Mouse (Mus musculus) midbrain, embryonic 11.5 days (tissue): ENCODE results near the gene H2-Oa. TPM values are rescaled to one million over a fixed set of nuclear protein-coding genes. Genes with fewer than 3 reads are reported as not detected.
A peak's percentile ranks its signal among the peaks of the same experiment; 100 is the strongest.

Experiments used
- ATAC-seq: fragments of 200-750 bp; cut with Nextera tagmentation; 2 replicates; pipeline ENCODE4 v1.8.0; 2017; ENCODE audit warnings: moderate TSS enrichment, moderate library complexity; ENCODE audit not compliant: low FRiP score
- DNase-seq: peaks from one replicate; pipeline ENCODE4 v3.0.0; 2015; ENCODE audit warnings: low spot score; ENCODE audit errors: missing footprints
- H3K27ac ChIP-seq: fragments of 300-500 bp; sonication (generic); 2 replicates; pipeline ENCODE4 v1.5.1; 2014; ENCODE audit warnings: low read depth, low read length
- H3K27me3 ChIP-seq: fragments of 300-500 bp; sonication (generic); 2 replicates; pipeline ENCODE4 v1.6.1; 2014; ENCODE audit warnings: mild to moderate bottlenecking, low read length, moderate library complexity, mixed read lengths; ENCODE audit not compliant: control insufficient read depth, insufficient read depth
- H3K36me3 ChIP-seq: fragments of 300-500 bp; sonication (generic); 2 replicates; pipeline ENCODE4 v1.6.1; 2014; ENCODE audit warnings: mild to moderate bottlenecking, low read length, moderate library complexity, mixed read lengths; ENCODE audit not compliant: control insufficient read depth, insufficient read depth
- H3K4me1 ChIP-seq: fragments of 300-500 bp; sonication (generic); 2 replicates; pipeline ENCODE4 v1.6.1; 2014; ENCODE audit warnings: low read length; ENCODE audit not compliant: control insufficient read depth, insufficient read depth
- H3K4me2 ChIP-seq: fragments of 300-500 bp; sonication (generic); 2 replicates; pipeline ENCODE4 v1.6.1; 2014; ENCODE audit warnings: mild to moderate bottlenecking, moderate library complexity
- H3K4me3 ChIP-seq: fragments of 300-500 bp; sonication (generic); 2 replicates; pipeline ENCODE4 v1.5.1; 2014; ENCODE audit warnings: low read depth, low read length
- H3K9ac ChIP-seq: fragments of 300-500 bp; sonication (generic); 2 replicates; pipeline ENCODE4 v1.6.1; 2014; ENCODE audit warnings: low read length
- H3K9me3 ChIP-seq: fragments of 300-500 bp; sonication (generic); 2 replicates; pipeline ENCODE4 v1.6.1; 2016; ENCODE audit warnings: low read length; ENCODE audit not compliant: control insufficient read depth
- WGBS: fragments of 180-500 bp; shearing (Covaris S2); extraction: QIAGEN DNeasy Blood & Tissue Kit; methylation state at CpG from one replicate; pipeline ENCODE4 v1.1.7; 2014; 5-methylcytosine and 5-hydroxymethylcytosine counted together
- polyA plus RNA-seq: library from polyadenylated mRNA; unstranded; fragments of >200 nt; fragmentation: Nextera tagmentation; extraction: Ambion mirVana; gene quantifications from 2 replicates; pipeline ENCODE4 v1.2.1, GENCODE M21; 2014

H2-Oa gene
- polyA plus RNA-seq, 1 experiment from 2014 or later = 0.33 TPM

DNA sequence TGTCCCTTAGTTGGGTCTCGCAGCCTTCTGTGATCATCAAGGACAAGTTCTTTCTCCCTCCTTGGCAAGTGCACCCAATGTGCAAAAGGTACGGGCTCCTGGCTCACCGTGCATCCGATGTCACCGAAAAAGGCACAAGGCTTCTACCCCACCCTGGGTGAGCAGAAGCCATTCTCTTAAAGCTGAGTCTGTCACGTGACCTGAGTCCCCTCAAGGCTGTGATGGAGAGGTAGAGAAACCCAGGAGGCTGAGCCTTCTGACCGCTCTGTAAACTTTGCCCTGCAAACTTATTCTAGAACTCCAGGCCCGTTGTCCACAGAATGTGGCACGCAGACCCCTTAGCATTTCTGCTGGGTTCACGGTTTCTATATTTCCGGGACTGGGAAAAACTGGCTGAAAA lies 13.1 kb upstream of the H2-Oa start:
- H3K27ac ChIP-seq = no peak overlapping the region
- no peak overlapping the region for H3K4me3 ChIP-seq
- H3K9ac ChIP-seq = no peak overlapping the region
- no peaks in the 10 kb centered on the region for H3K4me1 ChIP-seq
- WGBS = 88% methylated on average over 11 of the region's 11 CpGs
- H3K36me3 ChIP-seq = no peaks in the 10 kb centered on the region
- peaks cover 10% of the 10 kb centered on the region for H3K27me3 ChIP-seq
- no peak for DNase-seq
- H3K9me3 ChIP-seq = no peaks in the 10 kb centered on the region
- H3K4me2 ChIP-seq = no peak overlapping the region
- ATAC-seq = no peak

DNA sequence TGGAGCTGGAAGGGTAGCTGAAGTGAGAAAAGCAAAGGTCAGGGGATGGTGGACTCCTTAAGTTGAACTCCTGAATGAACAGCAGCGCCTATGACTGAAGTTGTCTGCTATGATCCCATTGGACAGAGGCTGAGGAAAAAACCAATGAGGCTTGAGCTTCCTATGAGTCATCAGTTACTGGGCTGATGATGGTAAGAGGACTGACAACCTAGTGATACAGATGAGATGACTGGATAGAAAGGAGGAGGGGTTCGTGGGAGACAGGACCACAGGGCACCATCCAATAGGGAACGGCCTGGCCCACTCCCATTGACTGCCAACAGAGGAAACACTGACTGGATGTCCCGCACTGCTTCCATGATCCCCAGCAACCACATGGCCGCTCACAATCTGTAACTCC lies 12.5 kb upstream of the H2-Oa start:
- H3K4me2 ChIP-seq = no peak overlapping the region
- H3K9ac ChIP-seq = no peak overlapping the region
- H3K27me3 ChIP-seq = peaks cover 10% of the 10 kb centered on the region
- no peaks in the 10 kb centered on the region for H3K36me3 ChIP-seq
- H3K4me1 ChIP-seq = no peaks in the 10 kb centered on the region
- no peak overlapping the region for H3K4me3 ChIP-seq
- no peaks in the 10 kb centered on the region for H3K9me3 ChIP-seq
- no peak overlapping the region for H3K27ac ChIP-seq
- 15% methylated on average over 5 of the region's 5 CpGs for WGBS
- ATAC-seq (peak; percentile 80), DNase-seq (no peak)

DNA sequence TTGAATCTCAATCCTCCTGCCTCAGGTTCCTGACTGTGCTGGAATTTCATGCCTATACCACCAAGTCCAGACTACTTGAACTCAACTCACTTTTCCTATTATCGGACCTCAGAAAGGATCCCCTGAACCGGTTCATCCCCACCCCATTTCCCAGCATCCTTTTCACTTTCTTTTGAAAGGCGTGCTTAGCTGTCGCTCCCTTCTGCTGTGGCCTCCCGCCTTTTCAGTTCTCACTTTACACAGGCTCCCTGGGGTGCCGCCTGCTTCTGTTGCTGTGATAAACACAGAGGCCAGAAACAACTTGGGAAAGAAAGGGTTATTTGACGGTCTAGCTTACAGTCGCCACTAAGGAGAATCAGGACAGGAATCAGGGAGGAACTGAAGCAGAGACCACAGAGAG lies 9.0 kb upstream of the H2-Oa start:
- Histone ChIP-seq H3K4me3 (no peak overlapping the region), H3K9ac (peak overlapping the region; percentile 1; the same call in 1 of the 2 replicates), H3K9me3 (no peaks in the 10 kb centered on the region), H3K4me2 (no peak overlapping the region), H3K4me1 (no peaks in the 10 kb centered on the region), H3K27ac (no peak overlapping the region), H3K36me3 (no peaks in the 10 kb centered on the region), H3K27me3 (no peaks in the 10 kb centered on the region)
- DNase-seq = no peak
- 3% methylated on average over 8 of the region's 8 CpGs for WGBS
- no peak for ATAC-seq

GRCm38 (mm10) chr17:34087386-34087785 lies 4.8 kb upstream of the H2-Oa start:
- Histone ChIP-seq H3K27me3 (no peaks in the 10 kb centered on the region), H3K4me2 (no peak overlapping the region), H3K4me3 (no peak overlapping the region), H3K9ac (no peak overlapping the region), H3K9me3 (no peaks in the 10 kb centered on the region), H3K36me3 (no peaks in the 10 kb centered on the region), H3K27ac (no peak overlapping the region), H3K4me1 (no peaks in the 10 kb centered on the region)
- DNase-seq (no peak), ATAC-seq (no peak)
- 40% methylated on average over 2 of the region's 2 CpGs for WGBS

GRCm38 (mm10) chr17:34088124-34088523 lies 4.0 kb upstream of the H2-Oa start:
- no peaks in the 10 kb centered on the region for H3K9me3 ChIP-seq
- no peaks in the 10 kb centered on the region for H3K4me1 ChIP-seq
- DNase-seq = no peak
- H3K27me3 ChIP-seq = no peaks in the 10 kb centered on the region
- H3K4me3 ChIP-seq = no peak overlapping the region
- H3K9ac ChIP-seq = no peak overlapping the region
- no peak overlapping the region for H3K4me2 ChIP-seq
- ATAC-seq = no peak
- WGBS = 90% methylated on average over 11 of the region's 11 CpGs
- no peaks in the 10 kb centered on the region for H3K36me3 ChIP-seq
- H3K27ac ChIP-seq = no peak overlapping the region

DNA sequence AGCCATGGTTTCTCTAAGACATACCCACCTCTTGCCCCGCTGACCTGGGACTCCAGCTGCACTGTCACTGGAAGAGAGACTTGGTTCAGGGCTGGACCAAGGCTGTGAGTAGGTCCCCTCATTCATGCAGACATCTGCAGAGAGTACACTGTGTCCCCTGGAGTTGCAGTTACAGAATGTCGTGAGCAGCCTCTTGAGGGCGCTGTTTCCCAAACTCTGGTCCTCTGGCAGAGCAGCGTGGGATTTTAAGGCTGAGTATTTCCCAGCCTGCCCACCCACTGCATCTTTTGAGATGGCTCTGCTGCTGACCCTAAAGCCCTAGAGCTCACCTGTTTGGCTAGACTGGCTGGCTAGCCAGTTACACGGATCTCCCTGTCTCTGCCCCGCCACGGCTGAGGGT lies 1.2 kb upstream of the H2-Oa start:
- no peaks in the 10 kb centered on the region for H3K36me3 ChIP-seq
- peak; percentile 87 for DNase-seq
- no peak for ATAC-seq
- H3K4me3 ChIP-seq = no peak overlapping the region
- H3K4me1 ChIP-seq = 0 out of 2 replicates have a peak, but pooled peaks cover 3% of the 10 kb centered on the region
- no peak overlapping the region for H3K4me2 ChIP-seq
- no peak overlapping the region for H3K9ac ChIP-seq
- H3K27me3 ChIP-seq = no peaks in the 10 kb centered on the region
- 42% methylated on average over 7 of the region's 7 CpGs for WGBS
- no peak overlapping the region for H3K27ac ChIP-seq
- H3K9me3 ChIP-seq = no peaks in the 10 kb centered on the region

- 29% methylated on average over 7 of the region's 7 CpGs for WGBS
- H3K9me3 ChIP-seq = no peaks in the 10 kb centered on the region
- H3K4me1 ChIP-seq = 0 out of 2 replicates have a peak, but pooled peaks cover 3% of the 10 kb centered on the region
- peak; percentile 85 for DNase-seq
- no peaks in the 10 kb centered on the region for H3K36me3 ChIP-seq
- H3K4me3 ChIP-seq = no peak overlapping the region
- H3K9ac ChIP-seq = no peak overlapping the region
- ATAC-seq = peak; percentile 55; the same call in 1 of the 2 replicates
- H3K4me2 ChIP-seq = no peak overlapping the region
- no peaks in the 10 kb centered on the region for H3K27me3 ChIP-seq
- H3K27ac ChIP-seq = no peak overlapping the region
These were observed 1.2 kb downstream of the H2-Oa start for GRCm38 (mm10) chr17:34093199-34093874.

- 83% methylated on average over 27 of the region's 27 CpGs for WGBS
- no peak overlapping the region for H3K9ac ChIP-seq
- H3K4me1 ChIP-seq = 0 out of 2 replicates have a peak, but pooled peaks cover 3% of the 10 kb centered on the region
- no peak overlapping the region for H3K27ac ChIP-seq
- DNase-seq (peak; percentile 77), ATAC-seq (no peak)
- H3K9me3 ChIP-seq = no peaks in the 10 kb centered on the region
- no peak overlapping the region for H3K4me3 ChIP-seq
- H3K27me3 ChIP-seq = no peaks in the 10 kb centered on the region
- no peaks in the 10 kb centered on the region for H3K36me3 ChIP-seq
- no peak overlapping the region for H3K4me2 ChIP-seq
These were observed 2.3 kb downstream of the H2-Oa start for GRCm38 (mm10) chr17:34094283-34095035.

DNA sequence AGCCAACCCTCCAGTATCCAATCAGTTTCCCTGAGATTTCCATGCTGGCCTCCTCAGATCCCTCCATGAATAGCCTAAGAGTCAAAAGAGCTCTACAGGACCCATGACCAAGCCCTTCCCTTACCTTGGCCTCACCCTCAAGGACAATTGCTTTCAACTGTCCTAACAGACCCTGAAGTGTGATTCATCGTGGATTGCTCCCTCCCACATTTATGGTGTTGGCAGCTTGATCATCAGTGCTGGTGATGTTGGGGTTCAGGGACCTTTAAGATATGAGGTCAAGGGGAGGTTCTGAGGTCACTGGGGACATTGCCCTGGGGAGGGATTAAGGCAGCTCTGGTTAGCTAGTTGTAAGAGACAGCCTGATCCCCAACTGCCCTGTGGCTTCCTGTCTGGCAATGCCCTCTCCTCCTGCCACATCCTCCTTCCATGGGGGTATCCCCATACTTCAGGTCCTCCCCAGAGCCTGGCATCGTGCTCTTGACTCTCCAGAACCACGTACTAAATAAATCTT lies 4.4 kb downstream of the H2-Oa start:
- ATAC-seq (no peak), DNase-seq (no peak)
- Histone ChIP-seq H3K4me3 (no peak overlapping the region), H3K27ac (no peak overlapping the region), H3K36me3 (no peaks in the 10 kb centered on the region), H3K27me3 (no peaks in the 10 kb centered on the region), H3K9me3 (no peaks in the 10 kb centered on the region), H3K4me1 (peaks cover 3% of the 10 kb centered on the region; the same call in 1 of the 2 replicates), H3K4me2 (no peak overlapping the region), H3K9ac (no peak overlapping the region)
- WGBS = 75% methylated on average over 3 of the region's 3 CpGs
